Mouse (Mus musculus) G1E-ER4 (cell line): ENCODE data around the gene Scarb1. TPM values are rescaled to one million over a fixed set of nuclear protein-coding genes. Genes with fewer than 3 reads are reported as not detected.

Experiments
- GATA1 ChIP-seq: IDR thresholded peaks from one replicate; pipeline ENCODE4 v1.8.0; 2012; ENCODE audit warnings: low read length, inconsistent platforms
- polyA plus RNA-seq: library from polyadenylated mRNA; stranded (reverse); fragments of >175 nt; gene quantifications from 2 replicates; pipeline ENCODE4 v1.2.3, GENCODE M21; 2012

Gene Scarb1
- polyA plus RNA-seq, 1 experiment: 57.7 TPM

DNA sequence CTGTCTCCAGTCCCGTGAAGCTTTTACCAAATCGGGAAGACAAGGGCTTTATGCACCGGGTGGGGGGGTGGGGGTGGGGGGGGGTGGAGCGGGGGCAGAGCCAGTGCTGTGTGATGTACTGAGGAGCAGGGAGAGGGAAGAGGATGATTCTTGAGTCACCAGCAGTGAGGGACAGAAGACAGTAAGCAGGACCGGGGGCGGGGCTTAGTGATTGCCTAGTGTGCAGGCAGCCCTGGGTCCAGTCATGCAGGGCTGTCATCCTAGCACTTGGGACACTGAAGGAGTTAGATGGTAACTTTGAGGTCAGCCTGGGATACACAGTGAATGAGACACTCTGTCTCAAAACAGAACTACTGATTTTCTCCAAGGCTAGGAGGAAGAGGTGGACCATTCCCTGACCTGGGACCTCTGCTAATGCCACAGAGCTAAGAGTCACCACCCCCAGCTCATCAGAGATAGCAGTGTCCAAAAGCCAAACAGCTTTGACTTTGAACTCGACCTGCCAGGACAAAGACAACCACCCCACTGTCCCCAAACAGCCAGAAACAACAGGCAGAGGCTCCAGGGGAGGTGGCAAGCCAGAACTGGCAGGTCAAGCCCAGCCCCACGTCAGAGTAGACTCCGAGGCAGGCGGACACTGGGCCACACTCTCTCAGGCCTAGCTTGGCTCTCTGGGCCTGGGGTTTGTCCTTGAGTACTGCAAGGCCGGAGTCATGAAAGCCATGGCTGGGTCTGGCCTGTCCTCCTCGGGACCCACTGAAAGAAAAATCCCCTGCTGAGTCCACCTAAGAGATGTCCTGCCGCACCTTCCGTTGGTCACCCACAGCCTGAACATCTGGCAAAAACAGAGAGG is 35.4 kb downstream of the Scarb1 start:
- TF ChIP-seq GATA1: no peak

DNA sequence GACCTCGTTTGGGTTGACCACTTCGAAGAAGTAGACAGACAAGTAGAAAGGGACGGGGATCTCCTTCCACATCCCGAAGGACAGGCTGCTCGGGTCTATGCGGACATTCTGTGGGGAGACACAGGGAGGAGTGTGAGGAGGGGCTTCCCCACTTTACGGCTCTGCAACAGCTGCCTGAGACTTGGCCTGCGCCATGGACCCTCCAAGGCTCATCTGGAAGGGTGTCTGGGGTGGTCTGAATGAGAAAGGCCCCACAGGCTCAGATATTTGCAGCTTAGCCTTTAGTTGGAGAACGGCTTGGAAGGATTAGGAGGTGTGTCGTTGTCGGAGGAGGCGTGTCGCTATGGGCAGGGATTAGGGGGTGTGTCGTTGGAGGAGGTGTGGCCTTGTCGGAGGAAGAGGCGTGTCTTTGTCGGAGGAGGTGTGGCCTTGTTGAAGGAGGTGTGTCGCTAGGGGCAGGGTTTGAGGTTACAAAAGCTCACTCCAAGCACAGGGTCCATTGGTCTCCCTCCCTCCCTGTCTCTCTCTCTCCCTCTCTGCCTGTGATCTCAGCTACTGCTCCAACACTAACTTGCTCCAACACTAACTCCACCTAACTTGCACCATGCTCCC is 36.5 kb downstream of the Scarb1 start:
- no peak for TF ChIP-seq GATA1

- TF ChIP-seq GATA1: no peak
These were observed 37.8 kb downstream of the Scarb1 start for GRCm38 (mm10) chr5:125303055-125303454.

- TF ChIP-seq GATA1: no peak
These were observed 42.7 kb downstream of the Scarb1 start for GRCm38 (mm10) chr5:125298234-125298633.

GRCm38 (mm10) chr5:125297171-125297570 is 43.7 kb downstream of the Scarb1 start:
- no peak for TF ChIP-seq GATA1

- TF ChIP-seq GATA1: no peak
These were observed 47.9 kb downstream of the Scarb1 start for GRCm38 (mm10) chr5:125292951-125293350.

- TF ChIP-seq GATA1: no peak
These were observed 49.0 kb downstream of the Scarb1 start for GRCm38 (mm10) chr5:125291895-125292294.

DNA sequence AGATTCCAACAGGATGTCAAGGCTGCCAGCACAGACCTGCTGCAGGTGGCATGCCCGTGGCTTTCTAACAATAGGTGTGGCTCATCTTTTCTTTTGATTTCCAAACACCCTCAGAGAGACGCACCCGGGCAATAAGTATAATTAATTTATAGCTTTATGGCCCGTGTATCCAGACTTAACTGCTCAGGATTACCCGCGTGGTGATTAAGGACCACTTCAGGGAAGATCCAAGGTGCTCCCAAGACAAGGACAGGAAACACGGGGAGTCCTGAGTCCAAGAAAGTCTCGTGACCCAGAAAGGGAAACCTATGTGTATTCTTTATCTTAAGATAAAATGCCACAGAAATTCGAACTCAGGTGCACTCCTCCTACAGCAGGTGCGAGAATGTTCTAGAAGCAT is 49.5 kb downstream of the Scarb1 start:
- TF ChIP-seq GATA1: no peak

- TF ChIP-seq GATA1: no peak
These were observed 53.7 kb downstream of the Scarb1 start for GRCm38 (mm10) chr5:125287053-125287655.

DNA sequence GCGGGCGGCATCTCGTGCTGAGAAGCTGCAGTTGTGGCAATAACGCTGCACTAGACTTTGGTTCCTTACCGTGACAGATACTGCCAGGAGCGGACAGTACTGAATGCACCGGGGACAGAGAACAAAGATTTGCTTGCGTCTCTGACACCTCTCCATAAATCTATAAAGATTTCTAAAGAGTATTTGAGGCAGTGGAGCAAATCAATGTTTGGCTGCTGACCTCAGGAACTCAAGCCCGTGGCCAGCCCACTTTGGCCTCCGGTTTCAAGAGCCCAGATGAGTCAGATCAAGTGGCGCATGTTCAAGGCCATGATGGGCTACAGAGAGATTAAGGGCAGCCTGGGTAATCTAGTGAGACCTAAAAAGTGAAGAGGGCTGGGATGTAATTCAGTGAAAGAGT is 54.8 kb downstream of the Scarb1 start:
- no peak for TF ChIP-seq GATA1

DNA sequence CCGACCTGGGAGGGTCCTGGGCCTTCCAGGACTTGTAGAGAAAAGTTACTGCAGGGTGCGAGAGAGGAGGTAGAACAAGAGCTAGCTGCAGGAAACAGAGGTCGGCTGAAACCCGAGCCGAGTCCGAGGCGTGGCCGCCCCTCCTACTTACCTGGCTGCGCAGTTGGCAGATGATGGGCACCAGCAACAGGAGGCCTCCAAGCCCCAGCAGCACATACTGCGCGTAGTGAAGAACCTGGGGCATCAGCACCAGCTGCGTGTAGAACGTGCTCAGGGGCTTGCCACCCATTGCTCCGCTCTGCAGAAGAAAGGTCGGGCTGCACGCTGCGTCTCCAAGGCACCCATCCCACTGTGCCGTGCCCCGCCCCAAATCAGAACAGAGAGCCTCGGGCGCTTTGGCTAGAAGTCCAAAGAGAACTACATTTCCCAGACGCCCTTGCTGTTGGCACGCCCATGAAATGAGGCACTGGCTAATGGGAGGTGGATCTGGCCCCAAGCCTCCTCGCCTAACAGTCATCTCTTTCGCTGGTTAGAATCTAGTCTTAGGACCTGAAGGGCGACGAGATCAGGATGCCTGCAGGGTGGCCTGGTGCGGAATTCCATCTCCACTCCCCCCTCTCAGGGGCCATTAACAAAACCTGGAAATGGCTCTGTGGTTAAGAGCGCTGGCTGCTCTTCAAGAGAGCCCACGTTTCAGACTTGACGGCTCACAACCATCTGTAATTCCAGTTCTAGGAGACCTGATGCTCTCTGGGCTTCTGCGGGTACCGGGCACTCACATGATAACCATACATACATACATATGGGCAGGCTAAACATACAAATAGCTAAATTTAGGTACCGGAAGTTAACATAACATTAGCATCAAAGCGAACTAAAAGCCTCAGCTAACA is 56.9 kb downstream of the Scarb1 start:
- TF ChIP-seq GATA1: no peak

DNA sequence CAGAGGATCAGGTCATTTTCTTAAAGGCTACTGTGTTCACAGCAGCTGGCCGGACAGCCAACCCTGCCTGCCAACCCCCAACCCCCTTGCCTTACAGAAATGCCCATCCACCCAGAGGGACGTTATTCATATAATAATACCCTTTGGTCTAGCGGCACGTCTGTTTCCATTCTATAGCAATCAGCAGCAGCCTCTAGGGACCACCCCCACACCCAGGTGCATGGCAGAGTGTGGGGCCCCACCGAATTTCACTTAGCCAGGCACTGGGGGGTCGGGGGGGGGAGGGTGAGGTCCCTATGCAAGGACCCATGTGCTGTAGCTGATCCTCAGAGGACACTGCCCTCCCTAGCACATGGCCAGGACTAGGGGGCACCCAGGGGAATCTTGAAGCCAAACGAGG is 61.7 kb downstream of the Scarb1 start:
- no peak for TF ChIP-seq GATA1

- no peak for TF ChIP-seq GATA1
These were observed 62.6 kb downstream of the Scarb1 start for GRCm38 (mm10) chr5:125278314-125278713.

GRCm38 (mm10) chr5:125277313-125277712 is 63.6 kb downstream of the Scarb1 start:
- no peak for TF ChIP-seq GATA1

- TF ChIP-seq GATA1: no peak
These were observed 64.1 kb downstream of the Scarb1 start for GRCm38 (mm10) chr5:125276765-125277164.

DNA sequence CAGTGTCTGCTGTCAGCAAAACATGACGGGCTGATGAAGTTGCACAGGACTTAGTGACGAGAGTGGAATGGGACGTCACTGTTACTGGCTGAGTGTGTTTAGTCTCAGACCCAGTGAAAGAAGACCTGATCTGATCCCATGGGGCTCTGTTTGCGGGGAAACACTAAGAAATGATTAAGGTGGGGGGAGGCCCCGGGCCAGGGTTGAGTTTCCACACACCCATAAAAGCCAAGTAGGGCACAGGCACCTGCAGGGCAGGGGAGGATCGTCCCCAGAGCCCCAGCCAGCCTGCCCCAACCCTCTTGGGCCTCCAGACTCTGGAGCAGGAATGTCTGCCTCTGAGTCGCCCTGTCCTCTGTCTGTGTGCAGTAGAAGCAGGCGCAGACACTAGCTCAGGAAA is 65.6 kb downstream of the Scarb1 start:
- no peak for TF ChIP-seq GATA1
